Mouse (Mus musculus): ENCODE data around the gene Dagla.

Dagla gene

DNA sequence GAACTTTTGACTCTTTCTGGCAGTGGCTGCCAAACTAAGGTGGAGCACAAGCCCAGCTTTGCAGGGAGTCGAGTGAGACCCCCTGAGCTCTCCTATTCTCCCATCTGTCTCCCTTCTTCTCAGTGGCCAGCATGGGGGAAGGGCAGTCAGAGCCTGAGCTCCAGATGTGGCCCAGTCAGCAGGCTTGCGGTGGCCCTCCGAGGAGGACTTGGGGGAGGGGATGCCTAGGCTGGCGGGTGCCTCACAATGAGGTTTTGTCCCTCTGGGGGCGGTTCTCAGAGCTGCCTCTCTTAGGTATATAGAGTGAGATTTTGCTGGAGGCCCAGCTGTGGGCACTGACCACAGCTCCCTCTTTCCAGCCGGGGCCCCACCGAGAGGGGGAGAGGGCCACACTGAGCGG is 61.8 kb downstream of the Dagla start:
- ATAC-seq (ENCODE audit: insufficient number of reproducible peaks, low FRiP score, low TSS enrichment) = no peak

DNA sequence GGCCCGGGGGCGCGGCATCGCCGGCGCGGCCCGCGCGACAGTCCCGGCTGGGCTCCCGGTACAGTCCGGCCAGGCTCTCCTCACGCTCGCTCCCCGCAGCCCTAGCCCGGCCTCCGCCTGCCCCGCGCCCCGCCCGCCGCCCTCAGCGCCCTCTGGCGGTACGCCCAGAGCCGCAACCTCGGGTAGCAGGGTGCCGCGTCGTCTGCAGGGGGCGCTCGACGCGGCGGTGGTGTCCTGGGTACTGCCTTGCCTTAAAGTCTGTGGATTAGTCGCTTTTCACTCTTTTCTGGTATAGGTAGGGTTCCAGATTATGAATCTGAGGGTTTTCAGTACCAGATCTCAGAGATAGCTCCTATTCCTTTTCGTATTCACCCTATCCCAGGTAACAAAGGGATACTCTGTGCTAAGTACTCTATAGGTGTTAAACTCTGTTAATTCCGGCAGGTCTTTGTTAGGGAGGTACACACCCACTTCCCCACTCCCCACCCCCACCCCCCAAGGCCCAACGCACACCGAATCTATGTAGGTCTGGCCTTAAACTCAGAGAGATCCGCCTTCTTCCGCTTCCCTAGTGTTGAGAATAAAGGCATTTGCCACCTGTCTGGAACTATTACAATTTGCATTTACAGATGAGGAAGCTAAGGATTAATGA is 63.9 kb downstream of the Dagla start, which contains the start of gene Myrf:
Gene Myrf (minus strand): TSS at position 95 of the 652 bp plus-strand sequence.
- peak; percentile 63 for ATAC-seq (ENCODE audit: insufficient number of reproducible peaks, low FRiP score, low TSS enrichment)

DNA sequence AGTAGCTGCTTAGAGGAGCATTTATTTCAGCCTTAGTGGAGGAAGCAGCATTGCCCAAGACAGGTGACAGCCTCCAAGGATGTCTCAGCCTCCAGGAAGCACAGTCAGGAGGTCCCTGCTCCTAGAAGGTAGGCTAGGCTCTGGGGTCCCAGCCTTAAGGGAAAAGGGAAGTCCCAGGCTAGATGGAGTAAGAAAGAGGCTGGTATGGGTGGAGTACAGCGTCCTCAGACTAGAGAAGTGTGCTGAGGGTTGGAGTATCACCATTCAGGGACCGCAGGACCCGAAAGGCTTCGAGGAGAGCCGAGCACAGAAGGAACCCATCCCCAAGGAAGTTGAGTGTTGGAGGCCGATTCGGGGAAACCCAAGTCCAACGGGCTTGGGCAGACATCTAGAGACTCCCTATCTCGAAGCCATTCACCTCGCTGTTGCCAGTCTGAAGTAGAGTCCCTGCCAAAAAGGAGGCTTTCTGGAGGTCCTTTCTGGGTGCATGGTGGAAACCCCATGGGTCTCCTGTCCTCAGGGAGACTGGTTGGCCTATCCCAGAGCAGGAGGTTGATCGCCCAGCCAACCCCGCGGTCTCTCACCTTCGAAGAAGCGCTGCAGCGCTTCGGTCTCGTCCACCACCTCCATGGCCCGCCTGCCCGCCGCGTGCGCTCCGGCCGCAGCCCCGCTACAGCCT is 64.6 kb downstream of the Dagla start:
- peak; percentile 54; the same call in 1 of the 2 replicates for ATAC-seq (ENCODE audit: insufficient number of reproducible peaks, low FRiP score, low TSS enrichment)

DNA sequence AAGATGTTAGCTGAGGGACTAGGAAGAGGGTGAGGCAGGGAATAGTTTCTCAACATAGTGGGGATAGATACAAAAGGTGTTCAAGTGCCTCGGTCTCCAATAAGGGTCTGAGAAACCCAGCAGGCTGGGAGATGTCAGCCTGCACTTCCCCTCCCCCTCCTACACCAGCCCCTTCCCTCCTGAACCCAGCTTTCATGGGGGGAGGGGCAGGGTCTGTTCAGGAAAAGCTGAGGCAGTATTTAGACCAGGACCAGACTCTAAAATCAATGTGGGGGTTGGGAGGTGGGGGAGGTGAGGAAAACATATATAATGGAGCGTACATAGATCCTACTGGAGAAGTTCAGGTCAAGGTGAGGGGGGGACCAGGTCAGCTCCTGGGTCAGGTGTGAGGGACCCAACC is 65.3 kb downstream of the Dagla start:
- ATAC-seq (ENCODE audit: insufficient number of reproducible peaks, low FRiP score, low TSS enrichment) = no peak

DNA sequence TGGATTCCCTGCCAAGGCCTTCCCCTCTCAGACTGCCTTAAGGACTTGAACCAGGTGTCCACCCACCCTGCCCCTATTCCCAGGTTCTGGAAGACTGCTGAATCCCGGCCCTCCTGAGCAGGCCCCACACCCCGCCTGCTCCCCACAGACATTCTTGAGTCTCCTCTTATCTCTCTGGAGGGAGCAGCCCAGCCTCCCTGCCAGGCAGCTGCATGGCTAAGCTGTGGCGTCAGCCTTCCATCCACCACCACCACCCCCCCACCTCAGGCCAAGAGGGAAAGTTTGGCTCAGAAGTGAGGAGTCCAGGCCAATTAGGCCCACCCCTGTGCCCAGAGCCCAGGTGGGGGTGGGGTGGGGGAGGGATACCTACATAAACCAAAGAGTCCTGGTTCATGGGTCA is 66.2 kb downstream of the Dagla start:
- no peak for ATAC-seq (ENCODE audit: insufficient number of reproducible peaks, low FRiP score, low TSS enrichment)

DNA sequence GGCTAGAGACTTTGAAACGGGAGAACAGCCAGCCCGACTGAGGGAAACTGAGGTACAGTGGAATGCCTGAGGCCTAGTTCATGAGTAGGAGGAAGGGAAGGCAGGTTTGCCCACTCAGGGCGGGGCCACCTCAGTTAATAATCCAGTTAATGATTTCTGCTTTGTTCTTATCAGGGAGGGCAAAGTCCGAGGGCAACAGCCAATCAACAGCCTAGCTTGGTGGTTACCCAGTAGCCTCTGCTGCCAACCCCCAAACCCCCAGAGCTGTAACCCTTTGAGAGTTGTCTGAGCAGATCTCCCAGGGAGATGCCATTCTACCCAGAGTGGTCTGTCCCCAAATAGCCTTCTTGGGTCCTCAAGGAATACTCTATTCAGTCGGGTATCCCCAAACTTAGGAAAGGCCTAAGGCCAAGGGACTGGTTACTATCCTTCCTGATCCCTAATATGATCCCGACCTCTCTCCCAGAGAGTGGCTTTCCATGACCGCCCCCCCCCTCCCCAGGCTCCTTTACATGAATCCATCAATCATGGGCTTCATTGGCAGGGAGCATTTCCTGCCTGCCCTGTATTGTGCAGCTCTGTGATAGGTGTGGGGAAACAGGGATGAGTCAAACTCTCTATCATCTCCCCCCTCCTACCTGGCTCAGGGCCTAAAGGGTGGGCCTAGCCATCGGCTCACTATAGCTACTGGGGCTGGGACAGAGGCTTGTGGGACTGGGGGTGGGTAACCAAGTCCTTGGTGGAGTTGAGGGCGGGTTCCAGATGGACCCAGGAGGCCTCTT is 68.7 kb downstream of the Dagla start:
- no peak for ATAC-seq (ENCODE audit: insufficient number of reproducible peaks, low FRiP score, low TSS enrichment)

DNA sequence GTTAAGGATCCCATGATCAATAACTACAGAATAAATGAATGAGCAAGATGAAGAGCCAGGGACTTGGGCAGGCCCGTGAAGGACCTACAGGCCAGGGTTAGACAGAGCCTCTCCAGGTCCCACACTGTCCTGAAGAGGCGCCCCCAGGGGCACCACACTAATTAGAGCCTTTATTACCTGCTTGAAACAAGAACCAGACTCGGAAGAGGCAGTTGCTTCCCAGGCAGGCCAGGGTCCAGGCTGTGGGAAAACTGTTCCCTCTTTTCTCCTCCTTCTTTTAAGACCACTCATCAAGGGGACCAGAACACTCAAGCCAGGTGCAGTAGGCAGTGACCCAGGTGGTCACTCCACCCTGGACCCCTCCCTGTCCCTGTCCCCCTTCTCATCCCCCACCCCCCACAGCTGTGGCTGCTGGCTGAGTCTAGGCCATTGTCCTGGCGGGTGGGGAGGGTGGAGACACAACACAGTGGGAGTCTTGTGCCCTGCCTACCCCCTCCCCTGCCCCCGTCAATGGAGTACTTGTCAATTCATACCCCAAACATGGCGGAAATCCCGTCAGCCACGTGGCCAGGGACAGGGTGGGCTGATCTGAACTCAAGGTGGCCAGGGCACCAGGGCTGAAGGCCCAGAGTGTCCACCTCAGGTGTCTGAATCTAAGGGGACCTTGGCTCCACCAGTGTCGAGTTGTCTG is 72.2 kb downstream of the Dagla start:
- ATAC-seq (ENCODE audit: insufficient number of reproducible peaks, low FRiP score, low TSS enrichment) = no peak

DNA sequence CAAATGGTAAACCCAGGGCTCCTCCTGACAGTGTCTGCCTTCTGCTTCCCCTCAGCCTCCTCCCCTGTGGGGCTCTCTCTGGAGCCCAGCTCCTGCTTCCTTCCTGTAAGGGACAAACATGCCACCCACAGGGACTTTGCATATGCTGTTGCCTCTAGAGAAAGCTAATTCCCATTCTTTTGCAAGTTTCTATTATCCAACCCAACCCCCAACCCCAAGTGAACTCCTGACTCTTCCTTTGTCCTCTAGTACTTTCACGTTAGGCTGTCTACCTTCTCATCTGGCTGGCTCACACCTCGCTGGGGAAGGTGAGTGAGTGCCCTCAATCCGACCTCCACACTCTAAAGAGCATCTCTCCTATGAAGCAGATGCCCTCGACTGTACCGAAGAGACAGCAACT is 72.8 kb downstream of the Dagla start:
- ATAC-seq (ENCODE audit: insufficient number of reproducible peaks, low FRiP score, low TSS enrichment) = no peak

DNA sequence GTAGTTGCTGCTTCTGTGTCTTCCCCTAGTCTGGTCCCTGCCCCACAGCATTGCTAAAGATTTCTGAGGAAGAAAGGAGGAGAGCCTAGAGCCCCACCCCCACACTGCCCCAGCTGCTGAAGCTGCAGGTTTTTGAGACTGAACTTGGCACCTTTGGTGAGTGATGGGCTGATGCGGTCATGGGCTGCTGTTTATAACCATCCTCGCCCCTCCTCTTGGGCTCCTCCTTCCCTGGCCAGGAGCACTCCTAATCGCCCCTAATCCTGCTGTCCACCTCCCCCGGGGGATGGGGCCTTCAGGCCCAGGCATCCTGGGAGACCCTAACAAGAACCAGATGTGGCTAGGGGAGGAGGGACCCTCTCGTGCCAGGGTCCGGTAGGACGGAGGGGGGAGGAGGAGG is 73.7 kb downstream of the Dagla start:
- ATAC-seq (ENCODE audit: insufficient number of reproducible peaks, low FRiP score, low TSS enrichment) = no peak

DNA sequence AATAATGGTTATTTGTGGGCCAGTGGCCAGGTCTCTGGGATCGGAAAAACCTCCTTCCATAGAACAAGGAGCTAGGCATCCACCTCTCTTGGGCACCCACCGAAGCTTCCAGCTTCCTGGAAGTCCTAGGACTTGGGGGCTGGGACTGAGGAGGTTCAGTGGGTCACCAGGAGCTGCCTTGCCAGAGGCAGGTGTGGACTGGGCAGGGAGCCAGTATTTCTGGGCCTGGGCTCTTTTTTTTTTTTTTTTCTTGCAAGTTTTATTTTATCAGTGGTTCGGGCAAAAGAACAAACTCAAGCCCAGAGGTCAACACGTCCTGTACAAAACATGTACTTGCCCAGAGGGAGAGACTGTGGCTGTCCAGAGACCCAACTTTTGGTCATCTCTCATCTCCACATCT is 78.9 kb downstream of the Dagla start:
- ATAC-seq (ENCODE audit: insufficient number of reproducible peaks, low FRiP score, low TSS enrichment) = no peak

DNA sequence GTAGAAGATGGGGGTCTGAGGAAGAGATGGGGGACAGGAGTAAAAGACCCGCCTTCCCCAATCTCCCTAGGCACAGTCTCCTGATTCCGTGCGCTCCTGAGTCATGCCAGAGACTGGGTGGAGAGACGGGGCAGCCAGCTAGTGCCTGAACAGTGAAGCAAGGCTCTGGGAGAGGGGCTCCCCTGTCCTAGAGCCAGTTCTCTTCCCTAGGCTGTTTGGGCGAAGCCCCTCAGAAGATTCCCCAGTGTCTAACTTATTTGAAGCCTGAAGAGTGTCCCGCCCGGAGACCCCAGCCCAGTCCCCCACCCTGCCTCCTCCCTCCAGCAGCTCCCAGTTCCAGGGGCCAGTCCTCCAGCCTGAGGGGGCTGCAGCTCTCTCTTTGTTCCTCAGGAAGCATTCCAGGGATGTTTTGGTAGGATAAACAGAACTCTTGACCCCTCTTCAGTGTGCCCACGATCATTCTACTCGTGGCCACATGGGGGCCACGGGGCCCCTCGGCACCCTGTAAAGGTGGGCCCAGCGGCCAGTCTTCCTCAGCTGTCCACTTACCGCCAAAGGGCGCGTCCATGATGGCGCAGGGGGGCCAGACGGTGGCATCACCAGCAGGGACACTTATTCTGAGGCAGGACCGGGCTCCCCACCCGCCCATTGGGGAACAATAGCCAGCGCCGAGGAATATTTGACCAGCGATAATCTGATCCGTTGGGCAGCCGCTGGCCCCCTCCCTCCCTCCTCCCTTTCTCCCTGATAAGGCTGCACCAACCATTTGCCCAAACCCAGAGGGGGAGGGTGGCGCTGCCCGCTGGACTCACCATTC is 79.8 kb downstream of the Dagla start:
- ATAC-seq (ENCODE audit: insufficient number of reproducible peaks, low FRiP score, low TSS enrichment) = no peak

DNA sequence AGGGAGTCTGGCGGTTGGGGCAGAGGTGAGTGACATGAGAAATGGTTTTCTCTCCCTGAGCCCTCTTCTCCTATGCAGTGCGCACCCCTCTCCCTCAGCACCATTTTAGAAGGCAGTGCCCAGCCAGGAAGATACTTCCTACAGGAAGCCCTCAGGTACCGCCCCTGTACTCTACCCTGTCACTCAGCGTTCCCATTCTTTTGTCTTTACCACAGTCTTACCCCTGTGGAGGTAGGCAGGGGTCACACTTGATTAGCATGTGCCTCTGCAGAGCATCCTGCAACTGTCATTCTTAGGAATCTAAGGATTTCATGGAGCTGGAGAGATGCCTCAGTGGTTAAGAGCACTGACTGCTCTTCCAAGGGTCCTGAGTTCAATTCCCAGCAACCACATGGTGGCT is 81.1 kb downstream of the Dagla start:
- no peak for ATAC-seq (ENCODE audit: insufficient number of reproducible peaks, low FRiP score, low TSS enrichment)

DNA sequence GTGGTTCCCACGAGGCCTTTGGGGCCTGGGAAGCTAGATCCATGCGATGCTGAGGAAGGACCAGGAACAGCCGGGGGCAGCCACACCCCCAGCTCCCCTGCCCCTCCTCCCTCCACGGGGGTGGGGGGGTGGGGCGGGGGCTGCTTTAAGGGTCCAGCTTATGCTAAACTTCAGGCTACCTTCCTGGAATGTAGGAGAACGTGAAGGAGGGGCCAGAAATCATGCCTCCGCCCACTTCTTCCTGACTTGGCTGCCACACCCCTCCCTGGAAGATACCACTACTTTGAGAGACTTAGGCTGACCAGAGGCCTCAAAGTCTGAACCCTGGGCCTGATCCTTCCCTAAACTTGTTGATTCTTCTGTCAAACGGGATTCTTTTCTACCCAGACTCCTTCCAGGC is 82.0 kb downstream of the Dagla start:
- no peak for ATAC-seq (ENCODE audit: insufficient number of reproducible peaks, low FRiP score, low TSS enrichment)

DNA sequence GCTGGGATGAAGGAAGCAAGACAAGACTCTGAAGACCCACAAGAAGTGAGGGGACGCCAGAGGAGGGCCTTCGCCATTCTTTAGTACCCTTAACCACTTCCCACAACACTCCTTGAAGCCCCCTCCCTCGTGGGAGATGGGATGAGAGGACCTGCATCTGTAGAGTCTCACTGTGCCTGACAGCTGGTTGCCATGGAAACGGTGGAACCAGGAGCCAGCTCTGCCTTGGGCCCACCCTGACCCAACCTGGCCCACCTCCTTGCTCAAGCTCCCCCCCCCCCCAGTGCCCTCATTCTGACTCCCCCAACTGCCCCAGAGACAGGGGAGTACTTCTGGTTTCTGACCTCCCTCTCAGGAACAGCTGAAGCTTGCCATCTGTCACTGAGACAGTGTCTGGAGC is 83.1 kb downstream of the Dagla start:
- no peak for ATAC-seq (ENCODE audit: insufficient number of reproducible peaks, low FRiP score, low TSS enrichment)

DNA sequence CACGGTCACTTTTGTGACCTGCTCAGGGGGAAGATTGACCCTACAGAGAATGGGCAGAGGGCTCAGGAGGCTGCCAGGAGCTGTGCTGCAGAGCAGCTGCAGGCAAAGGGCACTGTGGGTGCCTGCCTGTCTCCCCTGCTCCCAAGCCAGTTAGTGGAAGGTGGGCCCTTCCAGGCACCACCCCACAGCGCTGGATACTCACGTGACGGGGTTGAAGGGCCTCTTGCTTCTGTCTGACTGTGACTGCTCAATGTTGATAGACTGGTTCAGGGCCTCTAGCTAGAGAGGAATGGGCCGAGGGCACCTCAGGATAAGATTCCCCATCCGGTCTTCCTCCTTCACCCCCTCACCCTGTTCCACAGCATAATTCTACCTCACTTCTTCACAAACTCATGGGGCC is 85.1 kb downstream of the Dagla start:
- no peak for ATAC-seq (ENCODE audit: insufficient number of reproducible peaks, low FRiP score, low TSS enrichment)

DNA sequence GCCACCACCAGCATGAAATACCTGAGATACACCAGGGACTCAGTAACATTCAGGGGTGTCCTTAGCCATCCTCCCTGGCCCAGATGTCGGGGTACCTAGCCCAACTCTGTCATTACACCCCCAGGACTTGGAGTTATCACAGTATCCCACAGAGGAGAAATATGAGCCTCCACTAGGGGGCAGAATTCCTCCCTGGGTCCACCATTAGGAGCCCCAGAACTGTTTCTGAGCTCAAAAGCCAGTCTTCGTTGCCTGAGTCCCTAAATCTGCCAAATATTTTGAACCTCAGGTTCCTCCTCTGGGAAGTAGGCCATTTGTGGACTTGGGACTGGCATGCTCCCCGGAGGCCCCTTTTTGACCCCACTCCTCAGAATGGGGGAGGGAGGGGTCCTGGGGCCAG is 85.6 kb downstream of the Dagla start:
- ATAC-seq (ENCODE audit: insufficient number of reproducible peaks, low FRiP score, low TSS enrichment) = no peak

DNA sequence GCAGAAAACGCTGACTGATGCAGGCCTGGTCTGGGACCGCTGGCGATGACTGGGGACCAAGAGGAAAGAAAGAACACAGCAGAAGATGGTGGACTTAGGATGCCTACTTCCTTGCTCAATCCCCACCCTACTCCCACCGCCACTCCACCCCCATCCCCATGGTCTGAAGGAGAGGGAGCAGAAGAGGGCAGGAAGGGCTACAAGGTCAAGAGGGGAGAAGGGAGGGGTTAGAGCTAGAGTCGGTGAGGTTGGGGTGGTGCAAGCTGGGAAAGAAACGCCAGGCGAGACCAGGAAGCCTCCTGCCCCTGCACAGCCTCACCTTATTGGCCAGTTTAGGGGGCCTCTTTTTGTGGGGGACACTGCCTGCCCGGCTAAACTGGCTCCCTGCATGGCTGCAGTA is 88.6 kb downstream of the Dagla start:
- no peak for ATAC-seq (ENCODE audit: insufficient number of reproducible peaks, low FRiP score, low TSS enrichment)

DNA sequence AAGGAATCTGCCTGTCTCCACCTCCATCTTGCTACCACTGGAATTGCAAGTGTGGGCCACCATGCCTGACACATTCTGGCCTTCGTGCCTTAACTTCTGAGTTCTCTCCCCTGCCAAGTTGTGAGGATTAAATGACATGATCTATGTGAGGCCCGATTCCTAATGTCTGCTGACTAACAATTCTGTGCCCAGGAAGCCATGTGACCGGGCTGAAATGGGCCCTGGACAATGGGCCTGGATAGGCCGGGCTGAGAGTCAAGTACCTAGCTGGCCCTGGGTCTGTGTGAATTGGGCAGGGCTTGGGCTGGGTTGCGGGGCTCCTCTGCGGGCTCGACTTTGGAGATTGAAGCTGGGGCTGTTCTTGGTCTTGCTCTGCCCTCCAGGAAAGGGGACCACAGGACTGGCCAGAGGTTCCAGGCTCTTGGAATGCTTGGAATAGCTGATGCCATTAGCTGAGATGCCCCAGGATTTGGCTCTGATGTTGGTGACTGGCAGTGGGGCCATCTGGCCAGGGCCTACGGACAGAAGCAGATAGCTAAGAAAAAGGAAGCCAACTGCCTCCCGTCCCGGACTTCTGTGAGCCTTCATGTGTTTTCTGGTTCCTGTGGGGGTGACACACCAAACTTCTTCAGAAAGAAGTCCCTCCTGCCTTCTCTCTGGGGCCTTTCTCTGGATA is 90.7 kb downstream of the Dagla start:
- no peak for ATAC-seq (ENCODE audit: insufficient number of reproducible peaks, low FRiP score, low TSS enrichment)

DNA sequence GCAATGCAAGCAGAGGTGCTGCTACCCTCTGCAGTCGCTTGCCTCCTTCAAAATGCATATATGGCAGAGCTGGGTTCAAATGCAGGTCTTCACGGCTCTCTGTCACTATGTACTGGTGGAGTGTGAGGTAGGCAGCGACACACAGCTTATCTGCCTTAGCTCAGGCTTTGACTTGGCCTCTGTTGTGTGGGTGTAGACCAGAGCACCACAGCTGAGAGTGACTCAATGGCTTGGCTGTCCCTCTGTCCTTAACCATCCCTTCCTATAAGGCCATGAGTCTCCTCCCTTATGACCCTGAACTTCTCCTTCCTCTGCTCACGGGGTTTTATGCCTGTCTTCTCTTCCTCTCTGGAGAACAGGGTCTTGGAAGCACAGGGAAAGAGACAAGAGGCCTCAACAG is 93.8 kb downstream of the Dagla start:
- no peak for ATAC-seq (ENCODE audit: insufficient number of reproducible peaks, low FRiP score, low TSS enrichment)

DNA sequence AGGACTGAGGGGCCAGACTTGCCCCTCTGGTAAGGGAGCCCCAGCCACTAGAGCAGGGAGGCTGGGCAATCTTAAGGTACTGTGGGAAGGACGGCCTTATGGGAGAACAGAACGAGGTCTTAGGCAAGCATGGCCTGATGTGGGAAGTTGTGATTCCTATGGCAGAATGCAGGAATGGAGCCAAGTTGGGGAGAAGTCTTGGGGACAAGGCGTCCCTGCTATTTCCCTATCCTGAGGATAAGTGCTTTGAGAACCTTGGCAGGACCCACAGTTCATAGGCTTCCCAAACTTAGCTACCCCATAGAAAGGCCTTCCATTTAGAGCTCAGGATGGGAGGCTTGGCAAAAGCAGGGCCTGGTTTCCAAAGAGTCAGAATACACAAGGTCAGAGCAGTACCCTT is 95.8 kb downstream of the Dagla start:
- no peak for ATAC-seq (ENCODE audit: insufficient number of reproducible peaks, low FRiP score, low TSS enrichment)
